Mouse (Mus musculus) testis, adult 2 months (tissue): ENCODE measurements around the gene Tcf7l1.

ENCODE experiments used
- CTCF ChIP-seq: fragments of 200-500 bp; IDR thresholded peaks from 2 replicates; pipeline ENCODE4 v1.5.1; 2012; ENCODE audit warnings: low read depth, mild to moderate bottlenecking, inconsistent platforms, low read length, moderate library complexity; ENCODE audit not compliant: control insufficient read depth, insufficient read depth, insufficient replicate concordance
- POLR2A ChIP-seq: fragments of 200-500 bp; IDR thresholded peaks from 2 replicates; pipeline ENCODE4 v1.6.1; 2012; ENCODE audit warnings: low read depth, mild to moderate bottlenecking, inconsistent platforms, low read length, moderate library complexity; ENCODE audit not compliant: control insufficient read depth

GRCm38 (mm10) chr6:72825762-72826161, 36.7 kb upstream of the Tcf7l1 start:
- TF ChIP-seq CTCF (no peak), POLR2A (no peak)
